Mouse (Mus musculus) layer of hippocampus, adult 8-10 months (tissue): ENCODE measurements around the gene AW146154. TPM values are rescaled to one million over a fixed set of nuclear protein-coding genes. Genes with fewer than 3 reads are reported as not detected.
"Not testable (repeated sequence)": the region's sequence is repeated elsewhere in the genome, so short reads cannot be mapped to it uniquely, and the experiment has no call there.

Source experiments
- DNase-seq, 2 experiments: peaks; one replicate each; pipeline ENCODE4 v3.0.0; 2022; ENCODE audit warnings: low spot score in 2 of 2
- total RNA-seq, 4 experiments: library from RNA; stranded (reverse); gene quantifications; 2 replicates each; pipeline ENCODE4 v1.2.4; 2022

The AW146154 gene
- 10 to 100 TPM in 3 of 4 experiments, 1 to 10 TPM in 1; 9.8 to 12.3 (median 11.8) TPM for total RNA-seq

DNA sequence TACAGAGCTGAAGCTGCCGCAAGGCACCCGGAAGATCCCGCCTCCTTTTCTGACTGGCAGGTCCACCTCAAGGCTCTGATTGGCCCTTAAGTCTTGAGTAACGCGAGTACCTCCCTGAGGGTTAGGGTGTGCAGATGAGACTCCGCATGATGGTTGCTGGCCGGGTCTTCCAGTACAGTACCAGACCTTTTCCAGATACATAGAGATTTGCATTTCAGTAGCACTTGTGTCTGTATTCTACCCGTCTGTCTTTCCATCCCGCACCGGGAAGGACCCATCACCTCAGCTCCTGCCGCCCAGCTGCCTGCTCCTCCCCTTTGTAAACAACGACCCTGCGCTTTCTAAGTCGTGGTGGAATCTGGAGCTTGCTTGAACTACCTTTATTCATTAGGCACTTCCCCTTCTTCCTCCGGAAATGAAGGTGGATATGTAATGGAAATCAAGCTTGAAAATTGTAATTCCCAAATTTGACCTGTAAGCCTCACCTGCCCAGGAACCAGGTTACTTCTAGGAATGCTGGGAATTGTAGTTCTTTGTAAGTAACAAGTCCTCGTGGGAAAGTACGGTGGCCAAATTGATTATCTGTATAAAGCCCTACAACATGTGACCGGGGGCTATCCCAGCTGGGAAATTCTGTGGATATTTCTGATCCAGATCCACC is at the start of gene AW146154, which contains the start of gene Gm20449:
Gene AW146154 (minus strand): TSS at position 502 of the 661 bp plus-strand sequence.
Gene Gm20449 (minus strand): TSS at position 29 of the 661 bp plus-strand sequence.
- DNase-seq = peak; percentile 98 to 100

DNA sequence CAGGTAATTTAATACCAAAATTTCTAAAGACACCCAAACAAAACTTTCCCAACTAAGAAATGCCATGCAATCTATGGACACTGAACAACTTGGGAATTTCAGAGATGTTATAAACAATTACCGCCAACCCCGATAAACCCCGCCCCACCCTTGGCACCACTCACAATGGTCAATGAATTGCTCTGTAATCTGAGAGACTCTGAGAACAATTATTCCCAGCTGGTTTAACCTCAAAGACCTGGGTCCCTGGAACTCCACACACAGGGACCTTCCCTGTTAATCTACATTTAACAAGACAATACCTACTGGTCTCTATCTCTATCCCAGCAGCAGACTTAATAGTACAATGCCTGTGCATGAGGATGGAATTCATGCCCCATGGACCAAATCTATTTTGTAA is 13.0 kb upstream of the AW146154 start:
- DNase-seq = no peak

DNA sequence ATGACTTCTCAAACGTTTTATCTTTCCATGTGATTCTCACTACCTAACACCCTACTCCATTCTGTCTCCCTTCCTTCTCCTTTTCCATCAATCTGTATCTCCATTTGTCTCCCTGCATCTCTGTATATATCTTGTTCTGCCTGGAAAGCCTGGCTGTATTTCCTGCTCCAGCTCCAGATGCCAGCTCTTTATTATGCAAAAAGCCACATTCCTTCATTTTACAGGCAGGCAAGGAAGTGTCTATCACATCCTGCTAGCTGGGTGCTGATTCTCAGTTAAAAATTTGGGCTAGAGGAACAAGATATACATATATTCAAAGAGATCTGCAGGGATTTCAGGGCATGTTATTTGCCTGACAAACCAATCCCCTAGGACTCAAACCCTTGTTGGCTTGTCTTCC is 12.5 kb upstream of the AW146154 start:
- DNase-seq = no peak

- peak in 1 of 2 experiments; percentile 12 for DNase-seq
Observed at GRCm38 (mm10) chr7:41502402-41502801, 2.7 kb upstream of the AW146154 start.

DNA sequence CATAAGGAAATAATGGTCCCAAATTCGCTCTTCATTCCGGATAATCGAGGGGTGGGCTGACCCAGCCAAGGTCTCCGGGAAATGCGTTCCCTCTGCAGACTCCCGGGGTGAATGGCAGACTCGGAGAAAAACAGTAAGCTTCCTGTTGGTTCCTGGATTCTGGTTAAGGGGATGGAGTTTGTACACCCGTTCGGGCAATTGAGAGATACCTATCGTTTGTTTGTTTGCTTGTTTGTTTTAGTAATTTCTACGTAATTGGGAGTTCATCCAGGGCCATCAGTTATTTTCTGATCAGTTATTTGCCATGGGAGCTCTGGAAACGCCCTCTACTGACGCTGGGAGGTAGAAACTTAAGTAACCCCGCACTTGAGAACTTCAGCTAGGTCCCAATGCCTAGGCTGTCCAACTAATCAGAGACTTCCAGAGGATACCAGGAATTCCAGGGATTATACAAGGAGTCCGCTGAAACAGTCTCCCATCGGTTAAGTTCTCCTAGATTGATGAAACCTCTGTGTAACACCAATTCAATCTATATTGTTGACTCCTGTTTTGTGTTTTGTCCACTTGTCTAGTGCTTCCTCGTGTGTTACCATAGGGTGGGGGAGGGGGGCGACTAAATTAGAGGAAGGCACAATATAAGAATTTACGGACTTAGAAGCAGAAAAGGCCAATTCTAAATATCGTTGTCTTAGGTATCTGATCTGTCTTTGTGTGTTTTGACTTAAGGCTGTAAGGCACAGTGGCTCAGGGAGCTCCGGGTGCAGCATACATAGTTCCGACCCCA is 653 bp upstream of the AW146154 start:
- DNase-seq = peak; percentile 71 to 72

DNA sequence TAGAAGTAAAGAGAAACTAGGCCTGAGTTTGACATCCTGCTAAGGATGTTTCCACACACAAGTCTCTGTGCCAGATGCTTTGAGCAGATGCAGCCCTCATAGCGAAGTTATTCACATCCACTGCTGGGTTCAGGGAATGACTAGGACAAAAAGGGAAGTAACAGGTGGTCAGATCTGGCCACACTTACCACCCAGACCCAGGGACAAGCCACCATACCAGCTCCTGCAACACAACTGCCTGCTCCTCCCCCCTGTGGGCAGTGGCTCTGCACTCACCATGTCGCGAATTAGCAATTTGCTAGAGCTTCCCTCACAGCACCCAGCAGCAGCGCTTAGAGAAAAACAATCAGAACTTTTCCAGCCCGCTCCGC is 687 bp downstream of the AW146154 start:
- not testable (repeated sequence) for DNase-seq

- not testable (repeated sequence) for DNase-seq
Observed at GRCm38 (mm10) chr7:41498464-41498863, 1.2 kb downstream of the AW146154 start.

DNA sequence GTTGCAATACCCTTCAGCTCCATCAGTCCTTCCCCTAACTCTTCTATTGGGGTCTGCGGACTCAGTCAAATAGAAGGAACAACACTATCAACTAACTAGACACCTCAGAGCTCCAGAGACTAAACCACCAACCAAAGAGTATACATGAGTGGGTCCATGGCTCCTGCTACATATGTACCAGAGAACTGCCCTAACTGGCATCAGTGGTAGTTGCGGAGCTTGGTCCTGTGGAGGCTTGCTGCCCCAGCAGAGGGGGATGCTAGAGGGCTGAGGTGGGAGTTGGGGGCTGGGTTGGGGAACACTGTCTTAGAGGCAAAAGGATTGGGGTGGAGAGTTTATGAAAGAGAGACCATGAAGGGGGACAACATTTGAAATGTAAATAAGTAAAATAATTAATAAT is 1.8 kb downstream of the AW146154 start:
- no peak for DNase-seq

GRCm38 (mm10) chr7:41451864-41452263 is 47.8 kb downstream of the AW146154 start:
- no peak for DNase-seq

DNA sequence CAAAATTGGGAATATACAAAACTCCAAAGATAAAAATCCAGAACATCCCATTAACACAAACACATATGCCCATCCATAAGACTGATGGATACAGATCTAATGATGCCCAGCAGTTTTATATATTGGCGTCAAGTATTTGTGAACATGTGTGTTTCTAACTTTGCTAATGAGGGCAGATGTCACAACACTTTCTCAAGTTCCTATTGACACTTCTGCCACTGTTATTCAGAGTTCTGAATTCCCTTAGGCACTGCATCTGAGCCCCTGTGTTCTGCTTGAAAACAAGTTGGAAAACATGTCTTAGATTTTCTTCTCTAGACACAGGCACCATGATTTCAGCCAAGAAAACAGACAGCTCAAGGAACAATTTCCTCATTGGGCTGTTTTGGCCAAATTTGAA is 51.1 kb downstream of the AW146154 start, which contains the start of gene Vmn2r57:
Gene Vmn2r57 (minus strand): TSS at position 101 of the 400 bp plus-strand sequence.
- DNase-seq = not testable (repeated sequence)

Other genes starting within 250 kb of the AW146154 start
- 10 to 100 TPM; 11.9 to 14.4 (median 13.3) TPM for gene AI987944, start 106.5 kb downstream of the AW146154 start, total RNA-seq
- gene Vmn2r57, start 51.2 kb downstream of the AW146154 start, total RNA-seq = under 1 TPM; 0.55 to 0.73 (median 0.60) TPM
- gene Gm20449, start 473 bp downstream of the AW146154 start, total RNA-seq = under 1 TPM; 0.19 to 0.53 (median 0.28) TPM
- not detected for gene Gm6871, start 73.8 kb upstream of the AW146154 start, total RNA-seq
- gene 2610021A01Rik, start 99.3 kb upstream of the AW146154 start, total RNA-seq = 10 to 100 TPM; 30.6 to 39.8 (median 35.0) TPM
- 10 to 100 TPM; 32.0 to 38.7 (median 37.5) TPM for gene Zfp788, start 133.3 kb upstream of the AW146154 start, total RNA-seq